Mouse (Mus musculus) adipocyte (in vitro differentiated cells): ENCODE measurements around the gene Nat8f1.
"Not testable (repeated sequence)": the region's sequence is repeated elsewhere in the genome, so short reads cannot be mapped to it uniquely, and the experiment has no call there.

Source experiments
- DNase-seq: peaks from one replicate; pipeline ENCODE4 v3.0.0-alpha.2; 2016; ENCODE audit warnings: low spot score

Nat8f1 gene

DNA sequence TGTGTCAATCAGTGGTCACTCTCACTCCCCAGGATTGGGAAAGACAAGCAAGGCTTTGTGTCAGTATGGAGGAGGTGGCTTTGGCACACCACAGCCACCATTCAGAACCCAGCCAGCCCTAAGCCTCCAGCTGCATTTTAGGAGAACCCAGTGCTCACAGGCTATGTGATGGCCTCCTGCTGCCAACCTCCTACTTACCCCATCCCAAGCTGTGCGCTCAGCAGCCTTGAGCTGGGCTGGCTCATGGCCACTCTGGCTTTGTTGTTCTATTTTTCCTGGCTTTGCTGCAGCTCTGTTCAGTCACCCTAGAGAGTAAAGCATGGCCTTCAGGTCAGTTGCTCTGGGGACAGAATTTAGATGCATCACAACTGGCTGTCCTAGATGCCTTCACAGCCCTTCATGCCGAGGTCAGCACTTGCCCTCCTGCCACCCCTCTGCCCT, 8.6 kb downstream of the Nat8f1 start:
- DNase-seq, result peak; percentile 83

DNA sequence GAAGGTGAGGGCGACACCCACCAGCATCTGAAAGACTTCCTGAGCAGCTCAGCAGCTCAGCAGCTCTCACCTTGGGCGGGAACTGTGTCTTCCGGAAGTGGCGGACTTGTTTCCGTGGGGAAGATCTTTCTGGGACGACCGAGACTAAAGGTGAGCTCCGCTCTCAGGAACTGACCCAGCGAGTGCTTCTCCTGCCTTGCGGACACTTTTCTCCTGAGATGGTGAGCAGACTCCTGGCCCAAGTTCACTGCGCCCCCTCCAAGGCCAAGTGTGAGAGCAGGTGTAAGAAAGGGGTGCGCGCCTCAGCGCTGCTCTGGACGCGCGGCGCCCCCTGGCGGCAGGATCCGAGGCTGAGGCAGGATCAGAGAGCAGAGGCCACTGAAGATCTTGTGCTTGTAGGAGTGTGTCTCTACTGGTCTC, 10.8 kb downstream of the Nat8f1 start, which contains the start of gene Nat8f4:
Gene Nat8f4, minus strand, starts transcription at position 243 of the 420 bp plus-strand sequence.
- not testable (repeated sequence) for DNase-seq

DNA sequence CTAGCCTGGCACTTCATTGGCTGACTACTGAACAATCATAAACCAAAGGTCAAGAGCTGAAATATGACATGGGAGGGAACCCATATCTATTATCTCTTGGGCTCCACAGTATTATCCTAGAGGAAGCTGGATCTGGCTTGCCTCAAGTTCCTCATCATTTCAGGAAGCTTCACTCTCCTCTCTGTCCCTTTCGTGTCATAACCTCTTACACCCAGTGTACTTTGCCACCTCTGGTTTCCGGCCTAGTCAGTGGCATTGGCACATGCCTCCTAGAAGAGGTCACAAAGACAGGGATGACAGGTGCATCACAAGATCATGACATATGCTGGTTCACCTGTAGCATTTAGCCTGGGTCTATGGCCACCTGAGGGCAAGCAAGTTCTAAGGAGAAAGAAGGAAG, 13.2 kb downstream of the Nat8f1 start:
- no peak for DNase-seq

DNA sequence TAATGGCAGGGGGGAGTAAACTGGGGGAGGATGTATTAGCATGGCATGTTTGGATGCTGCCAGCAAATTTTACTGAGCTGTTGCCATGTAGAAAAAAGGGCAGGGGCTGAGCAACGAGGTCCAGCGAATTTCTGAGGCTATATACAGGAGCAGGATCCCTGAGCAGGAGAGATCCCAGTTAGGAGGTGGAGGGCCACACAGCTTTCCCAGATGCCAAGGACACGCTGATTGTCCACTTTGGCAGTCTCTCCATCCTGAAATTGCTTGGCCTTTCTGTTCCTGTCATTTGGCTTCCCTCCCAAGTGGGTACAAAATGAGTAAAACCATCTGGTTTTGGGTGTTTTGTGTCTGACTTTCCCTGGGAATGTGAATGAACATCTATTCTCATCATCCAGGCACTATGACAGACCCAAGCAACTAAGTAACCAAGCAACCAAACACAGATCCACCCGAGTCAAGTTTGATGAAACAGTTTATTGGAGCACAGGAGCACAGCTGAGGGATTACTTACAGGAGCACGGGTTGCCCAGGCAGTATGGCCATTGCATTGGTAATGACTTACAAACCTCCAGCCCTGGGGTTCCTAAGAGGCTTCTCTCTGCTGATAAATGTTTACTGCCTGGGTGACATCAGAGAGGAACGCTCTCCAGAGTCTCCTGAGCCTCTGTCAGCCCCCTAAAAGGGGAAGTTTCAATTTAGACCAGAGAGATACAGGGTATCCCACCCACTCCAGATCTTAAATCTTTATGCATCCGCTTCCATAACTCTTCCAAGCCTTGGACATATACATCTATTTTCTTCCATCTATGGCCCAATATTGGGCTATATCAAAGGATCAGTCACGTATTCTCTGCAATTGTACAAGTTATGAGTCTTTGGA, 16.7 kb downstream of the Nat8f1 start:
- peak; percentile 45 for DNase-seq

DNA sequence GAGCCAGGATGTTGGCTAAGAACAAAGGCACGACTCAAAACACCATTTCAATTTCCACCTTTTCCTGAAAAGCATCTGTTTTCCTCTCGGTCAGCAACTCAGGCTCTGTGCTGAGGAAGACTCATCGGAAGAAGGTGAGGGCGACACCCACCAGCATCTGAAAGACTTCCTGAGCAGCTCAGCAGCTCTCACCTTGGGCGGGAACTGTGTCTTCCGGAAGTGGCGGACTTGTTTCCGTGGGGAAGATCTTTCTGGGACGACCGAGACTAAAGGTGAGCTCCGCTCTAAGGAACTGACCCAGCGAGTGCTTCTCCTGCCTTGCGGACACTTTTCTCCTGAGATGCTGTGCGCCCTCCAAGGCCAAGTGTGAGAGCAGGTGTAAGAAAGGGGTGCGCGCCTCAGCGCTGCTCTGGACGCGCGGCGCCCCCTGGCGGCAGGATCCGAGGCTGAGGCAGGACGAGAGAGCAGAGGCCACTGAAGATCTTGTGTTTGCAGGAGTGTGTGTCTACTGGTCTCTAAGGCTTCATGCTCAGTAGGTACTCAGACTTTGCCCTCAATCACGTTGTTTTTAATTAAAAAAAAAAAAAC, 20.3 kb downstream of the Nat8f1 start:
- not testable (repeated sequence) for DNase-seq

DNA sequence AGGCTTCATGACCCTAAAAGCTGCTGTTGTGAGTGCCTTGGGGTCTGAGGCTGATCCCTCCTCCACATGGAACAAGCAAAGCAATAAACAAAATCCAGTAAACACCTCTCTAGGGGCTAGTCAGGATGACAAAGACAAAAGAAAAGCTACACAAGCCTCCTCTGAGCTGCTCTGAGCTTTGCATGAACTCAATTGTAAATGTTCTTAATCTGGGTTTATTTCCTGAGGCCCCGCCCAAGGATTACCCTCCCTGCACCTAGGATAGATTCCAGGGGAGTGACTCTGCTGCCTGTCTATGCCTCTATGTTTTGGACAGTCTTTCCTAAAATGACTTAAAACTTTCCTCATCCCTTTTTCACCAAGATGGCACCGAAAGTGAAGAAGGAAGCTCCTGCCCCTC, 26.5 kb downstream of the Nat8f1 start:
- no peak for DNase-seq

DNA sequence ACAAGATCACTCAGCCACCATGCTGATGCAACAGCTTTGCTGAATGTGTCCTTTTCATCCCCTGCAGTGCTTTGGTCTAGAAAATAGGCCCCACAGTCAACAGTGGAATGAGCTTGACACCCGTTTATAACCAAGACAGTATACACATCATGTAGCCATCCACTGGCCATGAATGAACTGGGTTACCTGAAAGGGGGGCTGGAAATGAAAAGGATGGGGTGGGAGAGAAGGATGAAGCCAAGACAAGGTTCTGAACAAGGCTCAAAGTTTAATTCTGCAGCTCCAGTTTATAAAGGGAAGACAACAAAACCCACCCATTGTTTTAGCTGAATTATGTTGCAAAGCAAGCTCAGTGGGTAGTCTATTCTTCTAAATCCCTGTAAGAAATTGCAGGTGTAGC, 31.2 kb downstream of the Nat8f1 start:
- DNase-seq, result no peak

DNA sequence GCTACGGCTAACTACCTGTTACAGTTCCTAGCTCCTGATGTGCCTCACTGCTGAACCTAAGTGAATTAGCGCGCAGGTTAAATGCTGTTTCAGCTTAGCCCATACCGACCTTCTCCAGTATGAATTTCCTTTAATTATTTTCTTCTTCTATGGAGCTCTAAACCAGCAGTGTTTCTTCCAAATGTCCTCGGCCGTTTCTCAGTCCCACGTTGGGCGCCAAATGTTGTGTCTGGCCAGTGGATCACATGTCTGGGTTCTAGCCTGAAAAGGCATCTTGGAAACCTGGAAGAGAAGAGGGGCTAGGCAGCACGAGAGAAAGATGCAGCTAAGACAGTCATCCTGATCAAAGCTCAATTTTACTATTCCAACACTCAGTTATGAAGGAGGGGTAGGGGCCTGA, 32.2 kb downstream of the Nat8f1 start:
- not testable (repeated sequence) for DNase-seq

DNA sequence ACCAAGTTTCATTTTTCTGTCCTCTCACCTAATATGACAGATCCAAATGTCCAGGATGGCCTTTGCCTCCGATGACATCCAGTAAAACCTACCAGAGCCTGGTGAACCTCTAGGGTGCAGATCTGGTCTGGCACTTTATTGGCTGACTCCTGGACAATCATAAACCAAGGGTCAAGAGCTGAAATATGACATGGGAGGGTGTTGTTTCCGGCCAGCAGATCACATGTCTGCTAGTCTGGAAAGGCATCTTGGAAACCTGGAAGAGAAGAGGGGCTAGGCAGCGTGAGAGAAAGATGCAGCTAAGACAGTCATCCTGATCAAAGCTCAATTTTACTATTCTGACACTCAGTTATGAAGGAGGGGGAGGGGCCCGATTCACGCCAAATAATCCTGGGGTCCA, 46.5 kb downstream of the Nat8f1 start, which contains the start of gene Nat8f2:
Gene Nat8f2, minus strand, starts transcription at position 153 of the 400 bp plus-strand sequence.
- not testable (repeated sequence) for DNase-seq

DNA sequence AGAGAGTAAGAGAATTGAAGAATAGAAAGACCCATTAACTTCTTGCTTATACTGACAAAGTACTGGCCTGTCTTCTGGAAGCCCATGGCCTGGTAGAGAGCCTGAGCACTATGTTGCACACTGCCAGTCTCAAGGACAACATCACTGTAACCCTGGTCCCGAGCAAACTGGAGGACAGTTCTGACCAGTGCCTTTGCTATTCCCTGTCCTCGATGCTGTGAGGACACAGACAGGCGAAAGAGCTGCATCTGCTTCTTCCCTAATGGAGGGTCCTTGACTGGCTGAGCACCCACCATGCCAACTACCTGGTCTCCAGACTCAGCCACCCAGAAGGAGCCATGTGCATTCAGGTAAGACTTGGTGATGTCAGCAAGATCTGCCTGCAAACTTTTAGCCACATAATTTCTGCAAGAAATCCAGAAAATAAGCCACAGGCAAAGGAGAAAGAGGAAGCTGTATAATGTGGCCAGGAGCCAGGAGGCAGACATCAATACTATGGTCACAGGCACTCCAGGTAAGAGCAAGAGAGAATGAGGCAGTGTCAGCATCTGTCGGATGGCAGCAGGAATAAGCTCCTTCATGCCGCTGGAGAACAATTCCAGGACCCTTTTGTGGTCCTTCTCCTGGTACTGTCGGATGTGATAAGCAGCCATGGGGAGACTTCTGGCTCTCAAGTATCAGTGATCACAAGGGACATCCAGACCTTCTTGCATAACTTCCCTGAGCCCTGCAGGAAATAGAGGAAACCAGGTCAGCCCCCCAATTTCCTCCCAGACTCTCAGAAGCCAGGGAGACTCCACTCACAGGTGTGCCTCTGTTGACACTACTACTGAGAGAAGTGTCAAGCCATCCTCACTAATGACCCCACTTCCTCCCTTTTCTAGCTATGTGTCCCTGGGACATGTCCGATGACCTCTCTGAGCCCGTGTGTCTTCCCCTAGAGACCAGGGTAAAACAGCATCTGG, 47.5 kb downstream of the Nat8f1 start:
- DNase-seq, result no peak

DNA sequence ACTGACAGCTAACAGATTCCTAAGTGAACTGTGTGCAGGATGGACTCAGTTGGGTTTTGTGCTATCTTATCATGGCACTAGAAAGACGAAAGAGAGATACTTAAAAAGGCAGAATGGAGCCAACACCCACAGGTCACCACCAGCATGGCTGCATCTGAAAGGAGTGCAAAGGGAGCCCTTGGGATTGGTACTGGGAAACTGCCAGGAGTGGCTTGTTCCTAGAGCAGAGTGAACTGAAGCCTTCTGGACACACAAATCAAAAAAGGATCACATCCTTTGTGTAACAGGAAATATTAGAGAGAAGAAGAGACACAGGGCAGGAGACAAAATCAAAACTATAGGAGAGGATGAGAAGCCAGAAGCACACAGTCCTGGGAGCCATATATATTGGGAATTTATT, 48.5 kb downstream of the Nat8f1 start:
- DNase-seq, result not testable (repeated sequence)

DNA sequence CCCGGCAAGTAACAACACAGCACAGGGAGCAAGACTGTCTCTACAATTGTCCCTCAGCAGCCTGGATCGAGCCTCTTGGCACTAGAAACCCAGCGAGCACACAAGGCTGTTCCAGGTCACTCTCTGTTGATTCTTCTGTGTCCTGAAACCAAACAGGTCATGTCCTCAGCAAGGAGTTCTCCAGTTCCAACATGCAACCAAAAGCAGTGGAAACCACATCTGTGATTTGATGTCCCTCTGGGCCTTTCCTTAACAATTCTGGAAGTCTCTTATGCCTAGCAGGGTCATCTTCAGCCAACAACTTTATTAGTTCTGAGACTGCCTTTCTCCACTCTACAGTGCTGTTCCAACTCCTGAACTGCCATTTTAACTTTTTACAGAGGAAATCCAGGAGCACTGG, 49.3 kb downstream of the Nat8f1 start:
- not testable (repeated sequence) for DNase-seq

DNA sequence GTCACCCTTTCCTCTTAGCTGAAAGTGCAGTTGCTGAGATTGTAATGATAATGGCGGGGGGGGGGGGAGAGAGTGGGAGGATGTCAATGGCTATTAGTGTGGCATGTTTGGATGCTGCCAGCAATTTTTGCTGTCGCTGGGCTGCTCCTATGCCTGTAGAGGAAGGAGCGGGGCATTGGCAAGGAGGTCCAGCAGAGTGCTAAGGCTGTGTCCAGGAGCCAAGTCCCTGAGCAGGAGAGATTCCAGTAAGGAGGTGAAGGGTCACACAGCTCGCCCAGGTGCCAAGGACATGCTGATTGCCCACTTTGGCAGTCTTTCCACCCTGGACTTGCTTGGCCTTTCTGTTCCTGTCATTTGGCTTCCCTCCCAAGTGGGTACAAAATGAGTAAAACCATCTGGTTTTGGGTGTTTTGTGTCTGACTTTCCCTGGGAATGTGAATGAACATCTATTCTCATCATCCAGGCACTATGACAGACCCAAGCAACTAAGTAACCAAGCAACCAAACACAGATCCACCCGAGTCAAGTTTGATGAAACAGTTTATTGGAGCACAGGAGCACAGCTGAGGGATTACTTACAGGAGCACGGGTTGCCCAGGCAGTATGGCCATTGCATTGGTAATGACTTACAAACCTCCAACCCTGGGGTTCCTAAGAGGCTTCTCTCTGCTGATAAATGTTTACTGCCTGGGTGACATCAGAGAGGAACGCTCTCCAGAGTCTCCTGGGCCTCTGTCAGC, 50.4 kb downstream of the Nat8f1 start:
- not testable (repeated sequence) for DNase-seq

DNA sequence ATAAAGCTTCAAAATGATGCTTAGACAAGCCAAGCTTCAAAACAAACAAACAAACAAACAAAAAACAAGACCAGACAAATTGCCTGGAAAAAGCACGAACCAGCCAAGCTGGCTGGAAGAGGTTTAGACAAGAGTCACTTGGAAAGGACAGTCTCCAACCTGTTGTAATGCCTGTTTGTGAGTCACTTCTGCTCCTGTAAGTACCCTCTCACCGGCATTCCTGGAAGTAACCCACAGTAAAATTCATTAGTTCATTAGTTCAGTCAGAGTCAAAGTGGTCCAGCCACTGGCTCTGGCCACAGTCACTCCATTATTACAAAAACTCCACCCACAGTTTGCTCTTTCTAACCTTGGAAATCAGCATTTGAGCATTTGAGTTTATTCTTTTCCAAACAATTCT, 51.6 kb downstream of the Nat8f1 start:
- no peak for DNase-seq

DNA sequence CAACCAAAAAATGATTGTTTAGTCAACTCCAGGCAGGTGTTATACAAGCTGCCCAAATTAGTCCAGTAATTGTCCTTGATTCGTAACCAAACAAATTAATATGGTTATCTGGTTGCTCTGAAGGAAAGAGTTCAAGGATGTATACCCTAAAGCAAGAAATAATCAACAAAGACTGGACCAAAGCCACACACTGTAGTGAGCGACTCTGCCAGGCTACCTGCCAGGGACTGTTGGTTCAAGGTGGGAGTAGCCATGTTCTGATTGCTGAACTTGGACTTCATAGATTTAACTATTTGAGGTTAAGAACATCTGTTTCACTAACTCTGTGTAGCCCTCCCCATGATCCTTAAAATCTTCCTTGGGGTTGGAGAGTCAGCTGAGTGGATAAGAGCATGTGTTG, 52.4 kb downstream of the Nat8f1 start:
- no peak for DNase-seq

DNA sequence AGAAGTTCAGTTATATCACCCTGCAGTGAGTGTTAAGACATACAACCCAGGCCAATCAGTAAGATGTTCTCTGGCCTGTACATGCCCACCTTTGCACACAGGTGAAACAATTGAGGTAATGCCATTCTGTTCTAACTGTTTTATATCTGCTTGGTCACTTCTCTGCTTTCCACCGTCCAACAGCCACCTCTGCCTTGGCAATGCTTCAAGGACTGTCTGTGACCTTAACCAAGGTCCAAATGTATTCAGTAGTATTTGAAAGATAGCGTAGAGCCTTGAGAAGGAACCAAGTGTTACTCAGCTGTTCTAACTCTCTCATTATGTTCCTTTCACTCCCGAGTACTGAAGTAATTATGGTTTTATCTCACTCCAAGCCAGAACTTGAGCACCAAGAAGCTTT, 52.9 kb downstream of the Nat8f1 start:
- no peak for DNase-seq

DNA sequence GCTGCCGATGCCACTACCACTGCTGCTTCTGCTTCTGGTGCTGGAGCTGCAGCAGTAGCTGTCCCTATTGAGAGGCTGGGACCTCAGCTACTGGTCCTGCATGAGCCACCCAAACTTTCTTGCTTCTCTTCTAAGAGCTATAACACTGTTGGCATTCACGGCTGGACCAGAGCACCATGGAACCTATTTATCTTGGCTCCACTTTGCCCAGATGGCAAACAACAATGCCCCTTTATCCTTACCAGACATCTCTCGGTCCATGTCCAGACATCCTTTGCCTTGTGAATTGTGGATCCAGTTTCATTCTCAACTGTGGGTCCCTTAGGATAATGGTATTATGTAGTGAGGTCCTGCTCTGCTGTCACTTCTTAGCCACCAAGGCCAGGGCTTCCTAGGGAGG, 54.2 kb downstream of the Nat8f1 start:
- no peak for DNase-seq
